Mouse (Mus musculus) embryonic facial prominence, embryonic 12.5 days (tissue): ENCODE data around the gene Plxna2. TPM values are rescaled to one million over a fixed set of nuclear protein-coding genes. Genes with fewer than 3 reads are reported as not detected.

Source experiments
- ATAC-seq: fragments of 200-750 bp; cut with Nextera tagmentation; 2 replicates; pipeline ENCODE4 v1.8.0; 2017; ENCODE audit not compliant: insufficient number of reproducible peaks, insufficient read depth, low FRiP score, low TSS enrichment
- H3K27ac ChIP-seq: fragments of 300-500 bp; sonication (generic); 2 replicates; pipeline ENCODE4 v1.5.1; 2016; ENCODE audit warnings: mild to moderate bottlenecking
- H3K27me3 ChIP-seq: fragments of 300-500 bp; sonication (generic); 2 replicates; pipeline ENCODE4 v1.6.1; 2016; ENCODE audit warnings: mild to moderate bottlenecking, moderate library complexity
- H3K36me3 ChIP-seq: fragments of 300-500 bp; sonication (generic); 2 replicates; pipeline ENCODE4 v1.6.1; 2016; ENCODE audit warnings: mild to moderate bottlenecking
- H3K4me1 ChIP-seq: fragments of 300-500 bp; sonication (generic); 2 replicates; pipeline ENCODE4 v1.6.1; 2016
- H3K4me2 ChIP-seq: fragments of 300-500 bp; sonication (generic); replicated peaks from 2 replicates; pipeline ENCODE4 v1.6.1; 2016; ENCODE audit warnings: mild to moderate bottlenecking, moderate library complexity
- H3K4me3 ChIP-seq: fragments of 300-500 bp; sonication (generic); 2 replicates; pipeline ENCODE4 v1.5.1; 2016; ENCODE audit warnings: mild to moderate bottlenecking
- H3K9ac ChIP-seq: fragments of 300-500 bp; sonication (generic); 2 replicates; pipeline ENCODE4 v1.6.1; 2016; ENCODE audit warnings: mild to moderate bottlenecking, moderate library complexity
- H3K9me3 ChIP-seq: fragments of 300-500 bp; sonication (generic); 2 replicates; pipeline ENCODE4 v1.6.1; 2016; ENCODE audit warnings: mild to moderate bottlenecking, moderate library complexity
- WGBS: fragments of 180-500 bp; shearing (Covaris S2); methylation state at CpG from one replicate; pipeline ENCODE4 v1.1.7; 2016; 5-methylcytosine and 5-hydroxymethylcytosine counted together
- polyA plus RNA-seq: library from polyadenylated mRNA; unstranded; fragments of >200 nt; fragmentation: Nextera tagmentation; extraction: Ambion mirVana; gene quantifications from 2 replicates; pipeline ENCODE4 v1.2.1, GENCODE M21; 2016

Gene Plxna2
- polyA plus RNA-seq, 1 experiment from 2014 or later = 11.6 TPM

DNA sequence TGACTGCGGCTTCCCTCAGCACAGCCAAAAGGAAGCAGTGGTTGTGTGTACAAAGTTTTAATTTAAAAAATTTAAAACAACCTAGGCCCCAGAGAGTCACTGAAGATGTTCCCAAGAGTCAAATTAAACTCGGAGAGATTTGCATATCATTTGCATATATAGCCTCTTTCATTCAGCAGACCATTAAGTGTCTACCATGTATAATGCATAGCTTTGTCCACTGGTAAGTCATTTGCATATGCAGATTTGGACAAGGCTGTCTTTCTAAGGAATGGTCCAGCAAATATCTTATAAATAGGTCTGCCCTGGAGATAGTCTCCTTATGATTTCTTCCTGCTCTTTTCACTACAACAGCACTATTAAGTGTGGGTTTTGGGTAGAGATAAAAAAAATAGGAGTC is 103.2 kb downstream of the Plxna2 start:
- no peaks in the 10 kb centered on the region for H3K36me3 ChIP-seq
- peaks cover 27% of the 10 kb centered on the region for H3K4me1 ChIP-seq
- H3K4me2 ChIP-seq = no peak overlapping the region
- ATAC-seq = no peak
- H3K27me3 ChIP-seq = no peaks in the 10 kb centered on the region
- no peak overlapping the region for H3K9ac ChIP-seq
- 55% methylated on average over 2 of the region's 2 CpGs for WGBS
- no peak overlapping the region for H3K27ac ChIP-seq
- H3K4me3 ChIP-seq = no peak overlapping the region
- H3K9me3 ChIP-seq = no peaks in the 10 kb centered on the region

DNA sequence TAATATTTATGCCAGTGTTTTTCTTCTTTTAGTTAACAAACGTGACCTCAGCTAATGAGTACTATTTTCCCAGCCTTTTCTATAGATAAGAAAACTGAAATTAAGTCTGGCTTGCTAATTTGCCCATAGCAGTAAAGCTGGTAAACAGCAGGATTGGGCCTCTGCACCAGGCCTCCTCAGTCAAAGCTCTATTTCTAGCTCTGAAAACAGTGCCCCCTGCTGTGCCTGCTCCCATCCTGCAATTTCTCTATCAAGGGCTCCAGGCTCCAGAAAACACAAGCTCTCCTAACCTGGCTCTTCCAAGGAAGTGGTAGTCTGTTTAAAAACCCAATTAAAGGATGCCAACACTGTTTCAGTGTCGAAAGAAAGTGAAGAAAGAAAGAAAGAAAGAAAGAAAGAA is 104.3 kb downstream of the Plxna2 start:
- H3K27ac ChIP-seq = no peak overlapping the region
- H3K9ac ChIP-seq = no peak overlapping the region
- H3K4me2 ChIP-seq = no peak overlapping the region
- H3K36me3 ChIP-seq = no peaks in the 10 kb centered on the region
- H3K27me3 ChIP-seq = no peaks in the 10 kb centered on the region
- WGBS = 44% methylated on average over 2 of the region's 2 CpGs
- H3K4me3 ChIP-seq = no peak overlapping the region
- peaks cover 21% of the 10 kb centered on the region for H3K4me1 ChIP-seq
- H3K9me3 ChIP-seq = no peaks in the 10 kb centered on the region
- no peak for ATAC-seq

DNA sequence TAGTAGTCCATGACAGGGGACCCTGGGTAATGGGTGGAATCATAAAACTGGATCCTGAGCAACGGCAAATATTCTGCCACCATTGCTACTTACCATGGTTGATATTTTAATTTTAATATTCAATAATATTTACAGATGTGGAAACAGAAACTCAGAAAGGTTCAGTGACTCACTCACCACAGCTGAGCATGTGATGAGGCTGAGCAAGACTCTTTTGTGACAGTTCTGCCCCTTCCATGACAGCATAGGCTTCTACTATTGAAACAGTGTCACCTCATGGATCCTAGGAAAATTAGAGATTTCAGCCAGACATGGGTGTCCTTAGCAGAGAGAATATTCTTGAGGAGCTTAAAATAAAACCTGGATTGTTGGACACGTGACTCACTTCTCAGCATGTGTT is 116.8 kb downstream of the Plxna2 start:
- H3K9me3 ChIP-seq = no peaks in the 10 kb centered on the region
- 90% methylated on average over 2 of the region's 2 CpGs for WGBS
- ATAC-seq = no peak
- H3K27ac ChIP-seq = no peak overlapping the region
- H3K4me2 ChIP-seq = no peak overlapping the region
- no peaks in the 10 kb centered on the region for H3K27me3 ChIP-seq
- no peaks in the 10 kb centered on the region for H3K4me1 ChIP-seq
- H3K4me3 ChIP-seq = no peak overlapping the region
- no peak overlapping the region for H3K9ac ChIP-seq
- no peaks in the 10 kb centered on the region for H3K36me3 ChIP-seq

DNA sequence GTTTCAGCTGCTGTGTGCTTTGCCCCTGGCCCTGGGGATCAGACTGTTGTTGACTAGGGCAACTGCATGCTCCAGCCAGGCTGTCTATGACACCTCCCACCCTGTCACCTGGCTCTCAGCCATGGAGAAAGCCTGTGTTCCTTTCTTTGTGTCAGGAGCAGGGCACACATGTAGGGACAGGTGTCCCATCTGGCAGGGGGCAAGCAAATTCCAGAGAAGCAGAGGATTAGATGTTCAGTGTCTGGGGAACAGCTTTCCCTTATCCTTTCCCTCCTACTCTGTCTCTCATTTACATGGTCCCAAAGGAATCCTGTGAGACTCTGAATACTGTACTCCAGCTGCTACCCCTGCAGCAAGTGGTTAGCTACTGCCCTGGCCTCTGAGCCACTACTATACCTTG is 121.9 kb downstream of the Plxna2 start:
- Histone ChIP-seq H3K27ac (no peak overlapping the region), H3K9me3 (no peaks in the 10 kb centered on the region), H3K9ac (no peak overlapping the region), H3K4me2 (no peak overlapping the region), H3K36me3 (no peaks in the 10 kb centered on the region), H3K4me1 (peaks cover 10% of the 10 kb centered on the region), H3K4me3 (no peak overlapping the region), H3K27me3 (no peaks in the 10 kb centered on the region)
- ATAC-seq = no peak

DNA sequence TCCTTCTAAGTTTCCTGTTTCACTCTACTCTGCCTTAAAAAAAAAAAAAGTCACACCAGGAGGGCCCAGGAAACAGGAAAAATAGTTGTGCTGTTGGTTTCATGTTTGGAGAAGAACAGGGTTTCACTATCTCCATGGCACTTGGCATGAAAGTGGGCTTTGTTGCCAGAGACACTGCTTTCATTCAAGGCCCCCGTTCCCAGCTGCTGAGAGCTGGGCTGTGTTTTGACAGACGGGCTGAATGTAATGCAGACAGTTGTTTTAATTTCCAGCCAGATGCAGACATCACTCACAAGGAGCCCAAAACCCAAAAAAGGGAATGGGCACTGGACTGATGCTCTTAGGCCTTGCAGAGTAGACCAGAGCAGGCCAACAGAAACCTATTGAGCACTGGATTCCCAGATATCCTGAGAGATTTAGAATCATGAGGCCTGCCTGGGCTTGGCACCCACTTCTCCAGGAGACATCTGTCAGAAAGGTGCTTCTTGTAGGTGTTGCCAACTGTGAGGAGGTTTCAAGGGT is 124.9 kb downstream of the Plxna2 start:
- Histone ChIP-seq H3K36me3 (no peaks in the 10 kb centered on the region), H3K4me2 (no peak overlapping the region), H3K27me3 (no peaks in the 10 kb centered on the region), H3K27ac (0 out of 2 replicates have a peak overlapping the region, but pooled peaks have one; percentile 56), H3K4me1 (peaks cover 31% of the 10 kb centered on the region), H3K9ac (no peak overlapping the region), H3K9me3 (no peaks in the 10 kb centered on the region), H3K4me3 (no peak overlapping the region)
- 20% methylated on average over 2 of the region's 2 CpGs for WGBS
- ATAC-seq = no peak

DNA sequence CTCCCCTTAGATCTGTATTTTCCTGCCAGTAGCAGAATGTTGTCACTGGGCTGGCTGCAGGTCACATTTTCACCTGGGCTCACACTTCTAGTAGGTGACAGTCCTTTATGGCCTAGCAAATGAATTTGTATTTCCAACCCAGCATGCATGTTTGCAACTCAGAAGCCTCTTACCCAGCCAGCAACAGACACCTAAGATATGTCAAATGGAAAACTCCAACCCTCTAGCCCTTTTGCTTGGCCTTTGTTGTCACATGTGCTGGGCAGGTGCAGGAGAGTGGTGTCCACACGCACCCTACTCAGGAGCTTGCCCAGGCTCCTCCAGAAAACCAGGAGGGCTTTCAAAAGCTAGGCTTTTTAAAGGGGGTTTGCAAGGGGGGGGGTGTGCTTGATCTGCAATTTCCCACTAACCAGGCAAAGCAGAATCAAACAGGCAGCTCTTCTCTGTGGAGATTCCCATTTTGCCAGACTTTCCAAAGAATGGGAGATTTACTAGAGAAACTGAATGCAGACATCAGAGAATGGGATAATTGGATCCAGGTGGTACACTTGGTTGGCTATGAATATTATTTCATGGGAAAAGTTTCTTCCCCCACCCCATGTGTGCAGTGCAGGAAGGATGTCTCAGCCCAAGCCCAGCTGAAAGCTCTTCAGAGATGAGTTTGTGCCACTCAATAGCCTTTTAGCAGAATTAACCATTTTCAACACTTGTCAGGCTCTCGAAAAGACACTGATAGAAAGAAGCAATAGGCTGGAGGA is 127.3 kb downstream of the Plxna2 start:
- peak overlapping the region; percentile 54; the same call in 1 of the 2 replicates for H3K27ac ChIP-seq
- 53% methylated on average over 2 of the region's 2 CpGs for WGBS
- no peak overlapping the region for H3K4me3 ChIP-seq
- H3K4me2 ChIP-seq = no peak overlapping the region
- no peak overlapping the region for H3K9ac ChIP-seq
- H3K36me3 ChIP-seq = peaks cover 4% of the 10 kb centered on the region; the same call in 1 of the 2 replicates
- no peak for ATAC-seq
- H3K4me1 ChIP-seq = peaks cover 31% of the 10 kb centered on the region
- no peaks in the 10 kb centered on the region for H3K27me3 ChIP-seq
- no peaks in the 10 kb centered on the region for H3K9me3 ChIP-seq

DNA sequence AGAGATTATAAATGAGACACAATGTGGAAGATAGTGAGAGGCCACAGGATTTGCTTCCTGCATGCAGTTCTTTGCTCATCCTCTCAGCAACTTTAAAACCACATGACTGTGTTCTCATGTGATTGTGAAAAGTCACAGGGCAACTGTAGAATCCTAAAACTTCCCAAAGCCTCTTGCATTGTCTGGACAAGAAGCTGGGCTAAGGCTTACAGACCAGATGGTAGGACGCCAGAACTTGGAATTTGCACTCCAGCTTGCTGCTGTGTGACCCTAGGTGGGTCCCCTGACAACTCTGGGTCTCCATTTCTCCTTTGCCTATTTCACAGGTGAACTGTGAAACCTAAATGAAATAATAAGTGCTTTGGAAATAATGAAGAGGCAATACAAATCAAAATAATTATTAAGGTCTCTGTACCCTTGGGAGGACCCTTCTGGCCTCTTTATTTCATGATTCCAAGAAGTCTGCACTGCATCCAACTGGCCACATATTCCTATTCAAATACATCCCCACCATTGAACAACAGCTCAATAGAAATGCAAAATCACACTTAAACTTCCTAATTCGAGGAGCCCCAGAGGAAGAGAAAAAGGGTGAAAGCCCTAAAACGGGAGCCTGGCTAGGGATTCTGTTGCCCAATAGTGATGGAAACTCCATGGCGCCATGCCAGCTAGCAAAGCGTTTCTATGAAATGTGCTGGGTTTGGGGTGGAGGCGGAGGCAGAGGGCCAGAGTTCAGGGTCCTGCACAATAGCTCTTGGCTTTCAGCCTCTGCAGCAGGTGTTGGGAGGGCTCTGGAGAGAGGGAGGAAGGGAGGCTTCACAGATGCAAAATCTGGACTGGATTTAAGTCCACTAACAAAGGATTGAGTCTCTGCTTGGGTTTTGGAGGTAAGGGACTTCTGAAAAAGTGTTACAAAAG is 128.6 kb downstream of the Plxna2 start:
- Histone ChIP-seq H3K9me3 (no peaks in the 10 kb centered on the region), H3K27me3 (no peaks in the 10 kb centered on the region), H3K27ac (no peak overlapping the region), H3K9ac (no peak overlapping the region), H3K4me2 (no peak overlapping the region), H3K36me3 (peaks cover 4% of the 10 kb centered on the region; the same call in 1 of the 2 replicates), H3K4me1 (peaks cover 31% of the 10 kb centered on the region), H3K4me3 (no peak overlapping the region)
- no peak for ATAC-seq
- 40% methylated on average over 6 of the region's 6 CpGs for WGBS

DNA sequence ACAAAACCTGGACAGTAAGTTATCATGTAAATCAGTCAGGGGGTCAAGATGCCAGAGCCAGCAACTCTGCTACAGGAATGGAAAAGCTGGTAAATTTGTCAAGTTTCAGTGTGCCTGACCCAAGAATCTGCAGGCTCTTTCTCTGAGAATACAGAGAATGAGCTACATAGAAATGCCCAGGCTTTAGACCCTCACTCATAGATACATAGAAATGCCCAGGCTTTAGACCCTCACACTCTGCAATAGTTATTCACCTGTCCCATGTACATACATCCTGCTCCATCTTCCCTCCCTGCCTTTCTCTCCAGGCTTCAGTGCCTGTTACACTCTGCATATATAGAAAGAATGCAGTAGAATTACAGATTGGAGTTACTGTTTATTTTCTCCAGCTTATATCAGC is 129.2 kb downstream of the Plxna2 start:
- H3K9me3 ChIP-seq = no peaks in the 10 kb centered on the region
- H3K4me2 ChIP-seq = no peak overlapping the region
- no peak overlapping the region for H3K9ac ChIP-seq
- H3K36me3 ChIP-seq = peaks cover 4% of the 10 kb centered on the region; the same call in 1 of the 2 replicates
- no peak overlapping the region for H3K4me3 ChIP-seq
- no peak for ATAC-seq
- H3K27me3 ChIP-seq = no peaks in the 10 kb centered on the region
- H3K27ac ChIP-seq = no peak overlapping the region
- H3K4me1 ChIP-seq = peaks cover 31% of the 10 kb centered on the region

DNA sequence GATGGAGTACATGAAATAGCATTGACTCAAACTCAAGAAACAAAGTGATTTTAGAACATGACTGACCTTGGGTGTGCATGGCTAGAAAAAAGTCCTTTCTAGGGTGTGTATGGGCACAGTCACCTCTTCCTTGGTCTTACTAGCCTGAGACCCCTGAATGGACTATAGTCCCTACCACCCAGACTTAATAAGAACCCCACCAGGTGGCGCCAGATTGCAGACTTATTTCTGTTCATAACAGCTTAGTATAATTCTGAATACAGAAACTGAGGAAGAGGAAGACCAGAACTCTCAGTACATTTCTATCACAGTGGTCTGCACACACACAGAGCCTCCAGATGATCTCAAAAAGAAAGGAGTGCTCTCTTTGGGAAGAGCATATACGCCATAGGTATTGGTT is 135.2 kb downstream of the Plxna2 start:
- Histone ChIP-seq H3K4me3 (no peak overlapping the region), H3K4me1 (peaks cover 9% of the 10 kb centered on the region; the same call in 1 of the 2 replicates), H3K27ac (no peak overlapping the region), H3K27me3 (no peaks in the 10 kb centered on the region), H3K9me3 (no peaks in the 10 kb centered on the region), H3K36me3 (peaks cover 14% of the 10 kb centered on the region; the same call in 1 of the 2 replicates), H3K4me2 (no peak overlapping the region), H3K9ac (no peak overlapping the region)
- 49% methylated on average over 2 of the region's 2 CpGs for WGBS
- ATAC-seq = no peak

DNA sequence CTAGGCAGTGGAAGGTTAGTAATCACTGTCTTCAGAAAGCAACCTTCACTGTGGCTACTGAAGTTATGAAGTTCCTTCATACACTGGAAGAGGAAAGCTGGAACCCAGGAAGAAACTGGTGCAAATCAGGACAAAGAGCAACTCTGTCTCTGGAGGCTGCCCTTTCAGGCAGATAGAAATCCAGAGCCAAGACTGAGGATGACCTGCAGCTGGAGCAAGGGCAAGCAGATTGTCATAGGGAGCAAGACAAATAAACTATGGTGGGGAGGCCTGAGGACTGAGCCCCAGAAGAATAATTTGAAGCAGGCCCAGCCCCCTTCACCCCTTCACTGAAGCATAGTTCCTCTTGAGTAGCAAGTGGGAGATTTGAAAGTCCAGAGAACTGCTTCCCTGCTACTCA is 138.0 kb downstream of the Plxna2 start:
- H3K4me2 ChIP-seq = no peak overlapping the region
- ATAC-seq = no peak
- no peak overlapping the region for H3K9ac ChIP-seq
- H3K9me3 ChIP-seq = no peaks in the 10 kb centered on the region
- no peaks in the 10 kb centered on the region for H3K27me3 ChIP-seq
- H3K4me3 ChIP-seq = no peak overlapping the region
- H3K4me1 ChIP-seq = peaks cover 9% of the 10 kb centered on the region; the same call in 1 of the 2 replicates
- H3K27ac ChIP-seq = no peak overlapping the region
- peaks cover 10% of the 10 kb centered on the region; the same call in 1 of the 2 replicates for H3K36me3 ChIP-seq

DNA sequence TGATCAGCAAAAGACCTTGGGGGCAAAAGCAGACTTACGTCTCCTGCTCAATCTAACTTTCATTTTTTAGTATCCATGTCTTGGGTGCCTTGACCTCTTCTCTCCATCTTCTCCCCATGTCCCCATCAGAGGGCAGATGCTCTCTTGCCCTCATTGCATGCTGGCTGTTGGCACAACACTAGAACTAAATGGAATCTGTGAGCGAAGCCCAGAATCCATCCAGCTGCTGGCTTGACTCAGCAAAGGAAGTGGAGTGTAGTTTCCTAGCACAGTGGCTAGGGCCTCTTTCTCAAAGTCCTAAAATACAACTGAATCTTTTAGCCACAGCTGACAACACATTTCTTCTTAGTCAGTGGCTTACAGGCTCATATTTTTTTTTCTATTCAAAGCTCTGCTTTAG is 138.4 kb downstream of the Plxna2 start:
- no peaks in the 10 kb centered on the region for H3K9me3 ChIP-seq
- ATAC-seq = no peak
- 58% methylated on average over 2 of the region's 2 CpGs for WGBS
- H3K4me3 ChIP-seq = no peak overlapping the region
- no peak overlapping the region for H3K27ac ChIP-seq
- H3K4me2 ChIP-seq = no peak overlapping the region
- H3K9ac ChIP-seq = no peak overlapping the region
- peaks cover 9% of the 10 kb centered on the region; the same call in 1 of the 2 replicates for H3K4me1 ChIP-seq
- H3K36me3 ChIP-seq = peaks cover 10% of the 10 kb centered on the region; the same call in 1 of the 2 replicates
- no peaks in the 10 kb centered on the region for H3K27me3 ChIP-seq
